Mouse (Mus musculus) hindbrain, embryonic 14.5 days (tissue): ENCODE measurements around the gene Spink2. TPM values are rescaled to one million over a fixed set of nuclear protein-coding genes. Genes with fewer than 3 reads are reported as not detected.
"Not testable (repeated sequence)": the region's sequence is repeated elsewhere in the genome, so short reads cannot be mapped to it uniquely, and the experiment has no call there.

Experiments used
- ATAC-seq: fragments of 200-750 bp; cut with Nextera tagmentation; 2 replicates; pipeline ENCODE4 v1.8.0; 2017; ENCODE audit warnings: moderate number of reproducible peaks, mild to moderate bottlenecking, moderate TSS enrichment, moderate library complexity; ENCODE audit not compliant: low FRiP score
- DNase-seq: peaks from one replicate; pipeline ENCODE4 v3.0.0-alpha.2; 2015; ENCODE audit warnings: low spot score
- H3K27ac ChIP-seq: fragments of 300-500 bp; sonication (generic); 2 replicates; pipeline ENCODE4 v1.5.1; 2014; ENCODE audit warnings: mild to moderate bottlenecking, moderate library complexity
- H3K27me3 ChIP-seq: fragments of 300-500 bp; sonication (generic); 2 replicates; pipeline ENCODE4 v1.6.1; 2014; ENCODE audit warnings: mild to moderate bottlenecking, low read length, mixed read lengths; ENCODE audit not compliant: control insufficient read depth, insufficient read depth
- H3K36me3 ChIP-seq: fragments of 300-500 bp; sonication (generic); replicated peaks from 2 replicates; pipeline ENCODE4 v1.6.1; 2014; ENCODE audit not compliant: control insufficient read depth, insufficient read depth
- H3K4me1 ChIP-seq: fragments of 300-500 bp; sonication (generic); replicated peaks from 2 replicates; pipeline ENCODE4 v1.6.1; 2014; ENCODE audit warnings: antibody characterized with exemption, low read length, mixed read lengths; ENCODE audit not compliant: control insufficient read depth, insufficient read depth
- H3K4me2 ChIP-seq: fragments of 300-500 bp; sonication (generic); replicated peaks from 2 replicates; pipeline ENCODE4 v1.6.1; 2014; ENCODE audit warnings: mild to moderate bottlenecking, moderate library complexity
- H3K4me3 ChIP-seq: fragments of 300-500 bp; sonication (generic); replicated peaks from 2 replicates; pipeline ENCODE4 v1.5.1; 2014; ENCODE audit warnings: mild to moderate bottlenecking, low read length
- H3K9ac ChIP-seq: fragments of 300-500 bp; sonication (generic); 2 replicates; pipeline ENCODE4 v1.6.1; 2014
- H3K9me3 ChIP-seq: fragments of 300-500 bp; sonication (generic); 2 replicates; pipeline ENCODE4 v1.6.1; 2016; ENCODE audit warnings: low read length; ENCODE audit not compliant: control insufficient read depth
- WGBS: fragments of 180-500 bp; shearing (Covaris S2); extraction: QIAGEN DNeasy Blood & Tissue Kit; methylation state at CpG from one replicate; pipeline ENCODE4 v1.1.7; 2014; 5-methylcytosine and 5-hydroxymethylcytosine counted together
- polyA plus RNA-seq: library from polyadenylated mRNA; unstranded; fragments of >200 nt; fragmentation: Nextera tagmentation; extraction: Ambion mirVana; gene quantifications from 2 replicates; pipeline ENCODE4 v1.2.1, GENCODE M21; 2014

The Spink2 gene
- polyA plus RNA-seq, 1 experiment from 2014 or later = 2.0 TPM

GRCm38 (mm10) chr5:77245787-77246671 lies 34.8 kb upstream of the Spink2 start:
- Histone ChIP-seq H3K36me3 (no peaks in the 10 kb centered on the region), H3K9me3 (no peaks in the 10 kb centered on the region), H3K4me2 (peak overlapping the region; percentile 47), H3K27me3 (no peaks in the 10 kb centered on the region), H3K27ac (no peak overlapping the region), H3K4me3 (no peak overlapping the region), H3K9ac (no peak overlapping the region), H3K4me1 (peaks cover 9% of the 10 kb centered on the region; the same call in 1 of the 2 replicates)
- DNase-seq = peak; percentile 62
- 28% methylated on average over 26 of the region's 26 CpGs for WGBS
- peak; percentile 49; the same call in 1 of the 2 replicates for ATAC-seq

GRCm38 (mm10) chr5:77245463-77245786 lies 34.2 kb upstream of the Spink2 start:
- Histone ChIP-seq H3K27ac (no peak overlapping the region), H3K27me3 (no peaks in the 10 kb centered on the region), H3K4me3 (no peak overlapping the region), H3K9ac (no peak overlapping the region), H3K4me2 (peak overlapping the region; percentile 47), H3K9me3 (no peaks in the 10 kb centered on the region), H3K4me1 (peaks cover 9% of the 10 kb centered on the region; the same call in 1 of the 2 replicates), H3K36me3 (no peaks in the 10 kb centered on the region)
- no peak for DNase-seq
- ATAC-seq = peak; percentile 16; the same call in 1 of the 2 replicates
- WGBS = 41% methylated on average over 7 of the region's 7 CpGs

GRCm38 (mm10) chr5:77244331-77244987 lies 33.2 kb upstream of the Spink2 start:
- H3K27ac ChIP-seq = no peak overlapping the region
- no peak overlapping the region for H3K4me2 ChIP-seq
- no peak overlapping the region for H3K4me3 ChIP-seq
- 24% methylated on average over 8 of the region's 8 CpGs for WGBS
- ATAC-seq (peak; percentile 55; the same call in 1 of the 2 replicates), DNase-seq (peak; percentile 30)
- no peaks in the 10 kb centered on the region for H3K9me3 ChIP-seq
- H3K36me3 ChIP-seq = no peaks in the 10 kb centered on the region
- H3K9ac ChIP-seq = no peak overlapping the region
- peaks cover 9% of the 10 kb centered on the region; the same call in 1 of the 2 replicates for H3K4me1 ChIP-seq
- no peaks in the 10 kb centered on the region for H3K27me3 ChIP-seq

- H3K4me3 ChIP-seq = no peak overlapping the region
- H3K4me1 ChIP-seq = no peaks in the 10 kb centered on the region
- H3K4me2 ChIP-seq = no peak overlapping the region
- no peak for DNase-seq
- no peaks in the 10 kb centered on the region for H3K36me3 ChIP-seq
- no peak overlapping the region for H3K27ac ChIP-seq
- ATAC-seq = no peak
- no peaks in the 10 kb centered on the region for H3K9me3 ChIP-seq
- H3K9ac ChIP-seq = no peak overlapping the region
- 90% methylated on average over 2 of the region's 2 CpGs for WGBS
- no peaks in the 10 kb centered on the region for H3K27me3 ChIP-seq
Observed at GRCm38 (mm10) chr5:77237104-77237503, 25.8 kb upstream of the Spink2 start.

GRCm38 (mm10) chr5:77234921-77235320 lies 23.6 kb upstream of the Spink2 start:
- Histone ChIP-seq H3K4me3 (no peak overlapping the region), H3K27ac (no peak overlapping the region), H3K36me3 (no peaks in the 10 kb centered on the region), H3K4me2 (no peak overlapping the region), H3K9ac (no peak overlapping the region), H3K27me3 (no peaks in the 10 kb centered on the region), H3K9me3 (no peaks in the 10 kb centered on the region), H3K4me1 (no peaks in the 10 kb centered on the region)
- 19% methylated on average over 3 of the region's 3 CpGs for WGBS
- no peak for ATAC-seq
- DNase-seq = no peak

- not testable (repeated sequence) for H3K27ac ChIP-seq, H3K27me3 ChIP-seq, H3K36me3 ChIP-seq, H3K4me1 ChIP-seq, DNase-seq, ATAC-seq, H3K9ac ChIP-seq, H3K9me3 ChIP-seq, H3K4me2 ChIP-seq, H3K4me3 ChIP-seq
- 97% methylated on average over 4 of the region's 4 CpGs for WGBS
Observed at GRCm38 (mm10) chr5:77231863-77232262, 20.6 kb upstream of the Spink2 start.

GRCm38 (mm10) chr5:77228986-77229385 lies 17.7 kb upstream of the Spink2 start:
- no peaks in the 10 kb centered on the region for H3K4me1 ChIP-seq
- no peak overlapping the region for H3K9ac ChIP-seq
- 25% methylated on average over 1 of the region's 1 CpGs for WGBS
- H3K4me3 ChIP-seq = no peak overlapping the region
- H3K27me3 ChIP-seq = no peaks in the 10 kb centered on the region
- H3K36me3 ChIP-seq = no peaks in the 10 kb centered on the region
- no peak overlapping the region for H3K27ac ChIP-seq
- H3K4me2 ChIP-seq = no peak overlapping the region
- DNase-seq = peak; percentile 78
- H3K9me3 ChIP-seq = no peaks in the 10 kb centered on the region
- ATAC-seq = 0 out of 2 replicates have a peak, but pooled peaks have one; percentile 69

GRCm38 (mm10) chr5:77223043-77223975 lies 12.0 kb upstream of the Spink2 start:
- no peak overlapping the region for H3K4me3 ChIP-seq
- no peak overlapping the region for H3K4me2 ChIP-seq
- H3K27ac ChIP-seq = no peak overlapping the region
- no peaks in the 10 kb centered on the region for H3K4me1 ChIP-seq
- no peak overlapping the region for H3K9ac ChIP-seq
- H3K9me3 ChIP-seq = no peaks in the 10 kb centered on the region
- no peaks in the 10 kb centered on the region for H3K27me3 ChIP-seq
- no peak for DNase-seq
- H3K36me3 ChIP-seq = no peaks in the 10 kb centered on the region
- WGBS = 81% methylated on average over 11 of the region's 11 CpGs
- no peak for ATAC-seq

GRCm38 (mm10) chr5:77217724-77218123 lies 6.5 kb upstream of the Spink2 start:
- peak; percentile 31; the same call in 1 of the 2 replicates for ATAC-seq
- no peak for DNase-seq
- H3K4me1 ChIP-seq = no peaks in the 10 kb centered on the region

More at GRCm38 (mm10) chr5:77217724-77218123, 6.5 kb upstream of the Spink2 start:
- H3K27ac ChIP-seq = no peak overlapping the region
- H3K4me2 ChIP-seq = no peak overlapping the region
- no peak overlapping the region for H3K9ac ChIP-seq
- H3K36me3 ChIP-seq = no peaks in the 10 kb centered on the region
- H3K9me3 ChIP-seq = no peaks in the 10 kb centered on the region
- H3K4me3 ChIP-seq = no peak overlapping the region
- WGBS = 9% methylated on average over 2 of the region's 2 CpGs
- H3K27me3 ChIP-seq = no peaks in the 10 kb centered on the region
